Mouse (Mus musculus): ENCODE measurements around the gene Zfp865. TPM values are rescaled to one million over a fixed set of nuclear protein-coding genes. Genes with fewer than 3 reads are reported as not detected.

Gene Zfp865
- total RNA-seq, 2 experiments from 2014 or later = 11.2 to 15.2 TPM

DNA sequence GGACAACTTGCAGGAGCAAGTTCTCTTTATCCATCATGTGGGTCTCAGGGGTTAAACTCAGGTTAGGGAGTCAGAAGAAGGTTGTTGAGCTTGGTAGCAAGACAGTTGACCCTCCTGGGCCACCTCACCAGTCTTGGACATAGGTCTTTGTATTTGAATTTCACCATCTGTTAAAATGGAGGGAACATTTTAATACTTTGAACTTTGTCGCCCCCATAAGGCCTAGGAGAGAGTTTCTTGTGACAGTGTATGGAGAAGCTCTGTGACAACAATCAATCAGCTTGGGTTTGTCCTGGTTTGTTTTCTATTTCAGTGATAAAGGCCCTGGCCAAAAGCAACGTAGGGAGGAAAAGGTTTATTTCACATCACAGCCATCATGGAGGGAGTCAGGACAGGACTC, 27.1 kb downstream of the Zfp865 start:
- ATAC-seq (replicated peaks; ENCODE audit: poor library complexity, severe bottlenecking) = peak; percentile 44; the same call in 1 of the 2 replicates

GRCm38 (mm10) chr7:5051193-5052192, 31.3 kb downstream of the Zfp865 start, which contains the start of gene Zfp580:
Gene Zfp580, plus strand, starts transcription at chr7:5051538.
- peak; percentile 50 for ATAC-seq (replicated peaks; ENCODE audit: poor library complexity, severe bottlenecking)

GRCm38 (mm10) chr7:5052438-5052837, 32.3 kb downstream of the Zfp865 start:
- no peak for ATAC-seq (replicated peaks; ENCODE audit: poor library complexity, severe bottlenecking)

- no peak; the same call in 1 of the 2 replicates for ATAC-seq (replicated peaks; ENCODE audit: poor library complexity, severe bottlenecking)
These were observed 32.8 kb downstream of the Zfp865 start for GRCm38 (mm10) chr7:5052931-5053343.

GRCm38 (mm10) chr7:5053456-5054179, 33.4 kb downstream of the Zfp865 start:
- peak; percentile 26 for ATAC-seq (replicated peaks; ENCODE audit: poor library complexity, severe bottlenecking)

GRCm38 (mm10) chr7:5056651-5057263, 36.6 kb downstream of the Zfp865 start:
- no peak for ATAC-seq (replicated peaks; ENCODE audit: poor library complexity, severe bottlenecking)

DNA sequence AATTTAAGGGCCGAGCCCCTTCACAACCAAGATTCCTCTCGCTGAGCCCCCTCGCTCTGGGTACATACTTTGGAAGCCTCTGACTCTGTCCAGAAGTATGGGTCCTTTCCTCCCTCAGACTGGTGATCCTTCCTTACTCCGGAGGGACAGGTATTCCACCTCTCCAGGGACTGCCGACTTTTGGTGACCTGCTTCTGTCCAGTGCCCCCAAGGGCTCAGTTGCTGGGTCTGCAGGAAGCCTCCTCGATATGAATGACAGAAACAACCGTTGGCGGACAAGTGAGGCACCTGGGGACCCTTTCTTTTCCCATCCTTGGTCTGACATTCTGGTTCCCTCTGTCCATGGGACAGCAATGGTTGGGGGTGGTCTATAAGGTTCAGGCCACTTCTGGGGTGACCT, 37.2 kb downstream of the Zfp865 start:
- no peak for ATAC-seq (replicated peaks; ENCODE audit: poor library complexity, severe bottlenecking)

GRCm38 (mm10) chr7:5057804-5058203, 37.6 kb downstream of the Zfp865 start:
- peak; percentile 17 for ATAC-seq (replicated peaks; ENCODE audit: poor library complexity, severe bottlenecking)

DNA sequence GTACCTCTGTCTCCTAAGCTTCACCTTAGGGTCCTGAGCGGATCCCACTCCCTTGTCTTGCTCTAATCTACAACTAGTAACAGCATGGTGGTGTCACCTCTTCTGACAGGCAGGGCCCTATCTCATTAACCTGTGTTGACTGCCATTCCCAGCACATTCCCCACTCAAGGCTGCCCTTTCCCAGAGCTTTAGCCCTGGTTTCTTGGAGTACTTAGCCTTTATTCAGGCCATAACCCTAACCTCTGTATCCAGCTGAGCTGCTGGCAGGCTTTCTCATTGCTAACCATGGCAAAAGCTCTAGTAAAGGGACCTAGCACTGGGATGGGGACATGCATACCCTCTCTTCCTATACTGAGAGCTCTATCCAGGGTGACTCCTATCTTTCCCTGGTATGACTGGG, 38.5 kb downstream of the Zfp865 start:
- no peak for ATAC-seq (replicated peaks; ENCODE audit: poor library complexity, severe bottlenecking)

DNA sequence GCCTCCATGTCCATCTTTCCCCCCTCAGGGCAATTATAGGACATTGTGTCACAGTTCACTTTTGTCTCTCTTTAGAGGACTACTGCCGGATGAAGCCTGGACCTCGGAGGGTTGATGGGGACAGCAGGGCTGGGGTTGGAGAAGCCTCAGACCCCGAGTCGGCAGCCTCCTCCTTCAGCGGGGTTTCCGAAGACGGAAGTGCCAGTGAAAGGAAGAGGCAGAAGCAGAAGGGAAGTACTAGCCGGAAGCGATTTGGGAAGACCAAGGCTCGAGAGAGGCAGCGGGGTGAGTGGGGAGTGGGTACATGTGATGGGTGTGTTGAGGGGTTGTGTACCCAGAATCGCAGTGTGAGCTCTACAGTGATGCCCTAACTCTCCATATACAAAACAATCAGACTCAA, 39.2 kb downstream of the Zfp865 start:
- ATAC-seq (replicated peaks; ENCODE audit: poor library complexity, severe bottlenecking) = no peak

DNA sequence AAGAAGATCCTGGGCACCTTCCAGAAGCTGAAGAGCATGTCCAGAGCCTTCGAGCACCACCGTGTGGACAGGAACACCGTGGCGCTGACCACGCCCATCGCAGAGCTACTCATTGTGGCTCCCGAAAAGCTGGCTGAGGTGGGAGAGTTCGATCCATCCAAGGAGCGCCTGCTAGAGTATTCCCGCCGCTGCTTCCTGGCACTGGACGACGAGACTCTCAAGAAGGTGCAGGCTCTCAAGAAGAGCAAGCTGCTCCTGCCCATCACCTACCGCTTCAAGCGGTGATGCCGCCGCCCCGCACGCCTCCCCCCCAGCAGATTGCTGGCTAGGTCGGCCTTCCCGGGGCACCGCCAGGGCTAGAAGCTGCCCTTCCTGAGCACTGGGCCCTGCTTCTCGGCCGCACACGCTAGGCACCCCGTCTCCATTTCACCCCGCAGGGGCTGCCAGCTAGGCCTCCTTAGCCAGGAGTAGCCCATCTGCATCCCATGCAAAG, 40.1 kb downstream of the Zfp865 start:
- peak; percentile 28 for ATAC-seq (replicated peaks; ENCODE audit: poor library complexity, severe bottlenecking)

GRCm38 (mm10) chr7:5060944-5061773, 41.0 kb downstream of the Zfp865 start:
- peak; percentile 59 for ATAC-seq (replicated peaks; ENCODE audit: poor library complexity, severe bottlenecking)

DNA sequence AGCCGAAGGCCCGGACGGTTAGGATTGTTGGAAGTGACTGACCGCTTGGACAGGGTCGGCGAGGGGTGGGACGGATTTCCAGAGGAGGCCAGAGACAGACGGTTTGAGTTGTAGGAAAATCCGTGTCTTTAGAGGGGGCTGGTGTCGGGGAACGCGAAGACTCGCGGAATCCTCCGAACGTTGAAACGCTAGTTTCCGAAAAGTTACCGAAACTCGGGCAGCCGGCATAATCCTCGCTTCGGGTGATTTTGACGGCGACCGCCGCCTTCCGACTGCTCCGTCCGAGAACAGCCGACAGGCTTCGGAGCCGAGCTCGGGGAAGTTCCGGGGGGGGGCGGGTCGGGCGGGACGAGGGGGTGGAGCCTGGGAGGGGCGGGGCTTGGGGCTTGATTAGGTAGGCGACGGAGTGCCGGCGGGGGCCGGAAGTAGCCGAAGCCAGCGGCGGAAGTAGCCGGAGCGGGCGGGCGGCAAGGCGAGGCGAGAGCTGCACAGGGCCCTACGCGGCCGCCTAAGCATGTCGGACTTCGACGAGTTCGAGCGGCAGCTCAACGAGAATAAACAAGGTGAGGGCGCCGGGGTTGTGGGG, 41.7 kb downstream of the Zfp865 start, which contains the start of gene U2af2:
Gene U2af2 (plus strand): TSS at position 370 of the 586 bp plus-strand sequence.
- ATAC-seq (replicated peaks; ENCODE audit: poor library complexity, severe bottlenecking) = peak; percentile 38

DNA sequence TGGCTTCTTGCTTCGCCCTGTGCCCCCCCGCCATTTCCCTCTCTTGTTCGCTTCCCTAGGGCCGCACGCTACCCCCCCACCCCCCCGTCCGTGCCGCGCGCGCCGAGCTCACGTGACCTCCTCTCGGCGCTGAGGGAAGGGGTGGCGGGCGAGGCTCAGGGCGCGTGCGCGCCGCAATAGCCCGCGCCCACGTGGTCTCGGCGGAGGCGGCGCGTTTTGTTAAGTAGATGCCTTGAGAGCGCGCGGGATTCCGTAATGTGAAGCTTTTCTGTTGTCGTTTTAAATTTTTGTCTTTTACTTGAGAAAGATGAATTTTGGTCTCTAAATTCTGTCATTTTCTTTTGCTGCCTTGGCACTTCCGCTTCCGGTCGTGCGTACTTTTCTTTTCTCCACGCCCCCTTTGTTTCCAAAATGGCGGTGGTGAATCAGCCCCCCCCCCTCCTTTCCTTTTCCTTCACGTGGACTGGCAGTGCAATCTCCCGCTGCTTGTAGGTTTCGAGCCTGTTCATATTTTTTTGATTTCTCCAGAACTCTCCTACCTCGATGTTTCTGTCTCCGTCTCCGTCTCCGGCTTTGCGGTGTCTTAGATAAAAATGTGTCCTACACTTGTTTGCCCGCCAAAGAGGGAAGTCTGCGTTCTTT, 42.3 kb downstream of the Zfp865 start:
- peak; percentile 15; the same call in 1 of the 2 replicates for ATAC-seq (replicated peaks; ENCODE audit: poor library complexity, severe bottlenecking)

DNA sequence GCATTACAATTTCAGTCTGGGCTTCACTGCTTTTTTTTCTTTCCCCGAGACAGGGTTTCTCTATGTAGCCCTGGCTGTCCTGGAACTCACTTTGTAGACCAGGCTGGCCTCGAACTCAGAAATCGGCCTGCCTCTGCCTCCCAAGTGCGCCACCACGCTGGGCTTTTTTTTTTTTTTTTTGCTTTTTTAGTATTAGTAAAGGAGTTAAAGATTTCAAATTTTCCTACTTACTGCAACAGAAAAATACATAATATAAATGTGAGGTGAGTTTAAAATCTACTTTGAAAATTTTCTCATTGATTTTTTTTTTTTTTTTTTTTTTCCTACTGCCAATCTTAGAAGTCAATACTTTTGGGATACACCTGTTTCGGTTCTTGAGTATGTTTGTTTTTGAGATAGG, 44.7 kb downstream of the Zfp865 start:
- ATAC-seq (replicated peaks; ENCODE audit: poor library complexity, severe bottlenecking) = no peak

DNA sequence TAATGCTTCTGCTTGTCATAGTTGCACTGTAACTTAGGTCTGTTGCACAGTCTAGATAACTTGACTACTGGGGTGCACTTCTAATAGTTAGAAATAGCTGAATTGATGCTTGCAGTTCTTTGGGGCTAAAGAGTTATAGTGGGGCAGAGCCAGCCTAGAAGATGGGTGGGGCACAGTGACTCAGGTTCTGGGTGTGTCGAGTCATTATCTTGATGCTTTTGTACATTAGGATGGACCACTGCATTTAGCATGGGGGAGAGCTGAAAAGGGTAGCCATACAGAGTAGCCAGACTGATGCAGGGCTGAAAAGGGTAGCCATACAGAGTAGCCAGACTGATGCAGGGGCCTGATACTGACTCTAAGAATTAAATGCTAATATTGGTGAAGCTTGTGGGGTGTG, 53.4 kb downstream of the Zfp865 start:
- no peak for ATAC-seq (replicated peaks; ENCODE audit: poor library complexity, severe bottlenecking)

DNA sequence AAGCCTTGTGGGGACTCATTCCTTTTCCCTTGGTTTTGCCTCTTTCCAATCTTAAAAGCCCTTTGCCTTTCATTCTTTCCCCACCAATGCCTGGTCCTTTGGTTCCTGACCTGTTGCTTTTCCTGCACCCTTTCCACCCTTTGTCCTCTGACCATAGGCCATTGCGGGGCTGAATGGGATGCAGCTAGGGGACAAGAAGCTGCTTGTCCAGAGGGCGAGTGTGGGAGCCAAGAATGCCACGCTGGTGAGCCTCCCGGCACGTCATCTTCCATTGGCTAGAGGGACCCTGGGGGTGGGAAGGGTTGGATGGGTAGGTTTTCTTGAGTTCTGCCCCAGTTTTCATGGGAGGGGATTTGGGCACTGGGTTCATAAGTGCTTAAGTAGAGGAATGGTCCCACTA, 54.8 kb downstream of the Zfp865 start:
- no peak for ATAC-seq (replicated peaks; ENCODE audit: poor library complexity, severe bottlenecking)

- ATAC-seq (replicated peaks; ENCODE audit: poor library complexity, severe bottlenecking) = no peak
These were observed 56.8 kb downstream of the Zfp865 start for GRCm38 (mm10) chr7:5076931-5077330.

Measured in granulocyte monocyte progenitor cell, adult 5-6 weeks (primary cell).